Mouse (Mus musculus) layer of hippocampus, postnatal 36 days (tissue): ENCODE results near the gene Rfc2. TPM values are rescaled to one million over a fixed set of nuclear protein-coding genes. Genes with fewer than 3 reads are reported as not detected.

Experiments used
- DNase-seq, 2 experiments: peaks; one replicate each; pipeline ENCODE4 v3.0.0; 2022
- total RNA-seq, 2 experiments: library from RNA; stranded (reverse); gene quantifications; 2 replicates each; pipeline ENCODE4 v1.2.3; 2021

Gene Rfc2
- total RNA-seq, result 10 to 100 TPM; 50.0 to 50.5 TPM

DNA sequence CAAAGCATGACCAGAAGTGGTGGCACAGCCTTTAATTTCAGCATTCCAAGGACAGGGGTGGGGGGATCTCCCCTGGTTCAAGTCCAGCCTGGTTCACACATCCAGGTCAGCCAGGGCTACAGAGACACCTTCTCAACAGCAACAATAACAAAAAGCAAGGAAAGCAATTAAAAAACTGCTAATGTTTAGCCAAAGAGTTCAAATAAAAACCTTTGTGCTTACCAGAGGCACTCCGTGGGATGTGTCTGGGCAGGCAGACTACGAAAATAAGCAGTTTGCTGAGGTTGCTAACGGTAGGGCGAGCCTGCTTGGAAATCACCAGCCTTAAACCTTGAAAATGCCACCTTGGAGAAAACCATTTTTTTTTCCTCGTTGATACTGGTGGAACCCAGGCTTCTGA is at the start of gene Rfc2:
Gene Rfc2, plus strand, starts transcription at position 221 of the 400 bp plus-strand sequence.
- no peak for DNase-seq

DNA sequence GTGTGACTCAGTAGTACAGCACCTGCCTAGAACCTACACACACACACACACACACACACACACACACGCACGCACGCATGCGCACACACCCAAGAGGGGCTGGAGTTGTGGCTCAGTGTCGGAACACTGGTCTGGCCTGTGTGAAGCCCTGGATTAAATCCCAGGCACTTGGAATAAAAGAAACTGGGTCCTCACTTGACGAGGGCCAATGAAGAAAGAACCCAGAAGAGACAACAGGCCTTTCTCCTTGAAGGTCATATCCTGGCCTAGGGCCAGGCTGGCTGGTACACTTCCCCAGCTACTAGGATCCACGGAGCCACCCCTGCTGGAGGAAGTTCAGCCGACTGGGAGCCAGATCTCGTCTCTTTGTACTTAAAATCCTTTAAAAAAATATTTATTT is 49.6 kb upstream of the Rfc2 start:
- peak; percentile 45 to 62 for DNase-seq

- DNase-seq, result no peak
Measured at GRCm38 (mm10) chr5:134532417-134532816, 48.7 kb upstream of the Rfc2 start.

GRCm38 (mm10) chr5:134536036-134536435 is 45.1 kb upstream of the Rfc2 start:
- DNase-seq, result no peak

DNA sequence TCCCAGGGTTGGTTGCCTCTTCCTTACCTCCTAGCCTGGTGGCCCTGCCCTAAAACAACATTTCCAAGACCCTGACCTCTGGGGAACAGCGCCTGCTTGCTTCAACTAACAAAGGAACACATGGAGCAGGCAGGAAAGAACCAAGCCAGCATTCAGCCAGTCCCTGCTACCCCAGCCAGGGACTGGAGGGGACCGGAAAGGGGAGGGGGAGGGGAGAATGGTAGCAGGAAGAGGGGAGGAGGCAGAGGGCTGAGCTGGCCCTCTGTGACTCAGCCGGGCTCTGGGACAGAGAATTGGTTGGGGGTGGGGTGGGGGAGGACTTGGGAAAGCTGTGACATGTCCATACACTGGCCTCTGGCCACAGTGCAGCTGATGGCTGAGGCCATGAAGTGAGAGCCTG is 41.3 kb upstream of the Rfc2 start:
- DNase-seq, result peak in 1 of 2 experiments; percentile 37

- no peak for DNase-seq
Measured at GRCm38 (mm10) chr5:134540881-134541280, 40.3 kb upstream of the Rfc2 start.

DNA sequence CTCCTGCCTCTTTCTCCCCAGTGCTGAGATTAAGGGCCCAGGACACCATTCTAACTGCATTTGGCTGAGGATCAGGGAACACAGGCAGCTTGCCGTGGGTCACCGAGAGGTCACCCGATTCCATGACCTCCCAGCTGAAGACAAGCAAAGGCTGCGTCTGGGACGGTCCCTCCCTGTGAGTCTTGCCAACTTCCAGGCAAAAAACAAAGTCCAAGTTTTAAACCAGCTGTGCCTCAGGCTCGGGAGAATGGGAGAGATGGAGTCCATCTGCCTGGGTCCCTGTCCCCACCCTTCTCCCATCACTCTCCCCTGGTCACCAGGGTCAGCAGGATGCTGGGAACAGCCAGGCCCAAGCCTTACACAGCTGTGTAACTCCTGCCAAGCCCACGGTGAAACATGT is 39.5 kb upstream of the Rfc2 start:
- DNase-seq, result no peak

DNA sequence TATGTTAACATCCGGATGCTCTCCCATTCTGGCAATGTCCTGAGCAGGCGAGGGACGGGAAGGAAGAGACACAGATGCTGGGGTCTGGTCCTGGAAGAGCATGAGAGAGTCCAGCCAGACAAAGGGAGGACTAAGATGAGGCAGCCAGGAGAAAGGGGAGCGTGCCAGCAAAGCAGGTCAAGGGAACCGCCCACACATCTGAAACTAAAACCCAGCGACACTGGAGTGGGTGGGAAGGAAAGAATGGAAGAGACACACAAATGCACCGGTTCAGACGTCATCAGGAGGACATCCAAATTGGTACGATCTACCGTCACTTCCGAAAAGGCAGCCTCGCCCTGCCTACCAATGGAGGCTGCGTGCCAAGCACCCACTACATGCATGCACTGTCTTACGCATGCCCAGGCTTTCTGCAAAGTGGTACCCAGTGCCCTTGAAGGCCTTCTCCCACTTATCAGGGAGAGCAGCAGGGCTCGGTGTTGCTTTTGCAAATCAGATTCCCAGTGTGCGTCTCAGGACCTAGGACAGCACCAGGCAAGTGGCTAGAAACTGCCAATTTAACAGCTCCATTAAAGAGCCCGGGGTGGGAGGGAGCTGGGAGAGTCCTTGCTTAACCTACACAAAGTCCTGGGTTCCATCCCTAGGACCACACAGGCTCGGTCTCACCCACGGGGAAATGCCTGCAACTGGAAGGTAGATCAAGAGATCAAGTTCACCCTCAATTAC is 36.5 kb upstream of the Rfc2 start:
- peak in 1 of 2 experiments; percentile 36 for DNase-seq

GRCm38 (mm10) chr5:134545242-134545629 is 35.9 kb upstream of the Rfc2 start:
- no peak for DNase-seq

GRCm38 (mm10) chr5:134546790-134547189 is 34.4 kb upstream of the Rfc2 start:
- DNase-seq, result no peak

- no peak for DNase-seq
Measured at GRCm38 (mm10) chr5:134548306-134548705, 32.9 kb upstream of the Rfc2 start.

DNA sequence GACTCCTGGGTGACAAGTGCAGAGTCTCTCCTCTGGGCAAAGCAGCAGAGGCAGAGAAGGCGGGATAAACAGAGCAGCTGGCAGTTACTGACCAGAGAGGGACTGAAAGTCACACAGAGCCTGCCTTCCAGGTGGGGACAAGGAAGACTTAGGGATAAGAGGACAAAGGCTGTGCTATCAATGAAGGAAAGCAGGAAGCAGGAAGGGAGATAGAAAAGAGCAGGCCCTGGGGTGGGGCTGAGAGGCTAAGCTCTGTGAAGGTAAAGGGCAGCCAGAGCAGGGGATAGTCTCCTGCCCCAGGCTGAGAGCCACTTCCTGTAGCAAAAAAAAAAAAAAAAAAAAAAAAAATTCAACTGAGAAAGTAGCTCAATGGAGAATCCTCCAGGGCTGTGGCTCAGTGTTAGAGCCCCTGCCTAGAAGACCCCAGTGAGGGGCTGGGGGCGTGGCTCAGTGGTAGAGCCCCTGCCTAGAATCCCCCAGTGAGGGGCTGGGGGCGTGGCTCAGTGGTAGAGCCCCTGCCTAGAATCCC is 31.5 kb upstream of the Rfc2 start:
- no peak for DNase-seq

GRCm38 (mm10) chr5:134550836-134551232 is 30.3 kb upstream of the Rfc2 start:
- DNase-seq, result no peak

DNA sequence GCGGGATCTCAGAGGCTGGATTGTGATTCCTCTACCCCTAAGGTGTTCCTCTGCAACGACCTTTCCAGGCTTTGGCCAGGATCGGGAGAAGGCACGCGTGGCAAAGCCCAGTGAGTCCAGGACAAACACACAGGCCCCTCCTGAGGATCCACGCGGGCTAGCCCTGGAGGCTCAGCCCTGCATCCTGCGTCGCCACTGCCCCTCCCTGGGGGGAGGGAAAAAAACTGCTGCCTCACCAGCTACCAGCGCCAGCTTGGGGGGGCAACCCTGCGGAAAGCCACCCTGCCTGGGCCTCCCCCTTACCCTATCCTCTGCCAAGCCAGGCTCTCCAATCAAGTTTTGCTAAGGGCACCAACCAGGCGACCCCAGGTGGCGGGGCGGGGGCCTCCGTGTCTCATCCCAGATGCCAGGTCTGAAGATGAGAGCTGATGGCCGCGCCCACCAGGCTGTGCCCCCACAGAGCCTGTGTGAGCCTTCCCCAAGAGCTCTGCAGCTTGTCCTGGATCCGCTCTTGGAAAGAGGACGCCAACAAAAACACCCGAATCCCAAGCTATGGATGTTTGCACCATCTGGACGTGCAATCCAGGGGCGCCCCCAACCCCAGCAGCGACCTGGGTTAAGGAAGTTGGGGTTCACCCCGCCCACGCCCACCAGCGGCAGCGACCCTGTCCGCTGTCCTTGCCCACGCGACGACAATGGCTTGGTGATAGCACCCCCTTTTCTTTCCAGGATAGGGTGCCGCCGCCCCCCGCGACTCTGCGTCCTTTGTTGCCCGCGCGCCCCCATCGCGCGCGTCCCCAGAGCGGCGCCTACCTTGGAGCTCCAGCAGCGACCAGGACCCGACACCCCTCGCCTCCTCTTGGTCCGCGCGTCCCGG is 29.7 kb upstream of the Rfc2 start:
- peak; percentile 54 to 65 for DNase-seq

DNA sequence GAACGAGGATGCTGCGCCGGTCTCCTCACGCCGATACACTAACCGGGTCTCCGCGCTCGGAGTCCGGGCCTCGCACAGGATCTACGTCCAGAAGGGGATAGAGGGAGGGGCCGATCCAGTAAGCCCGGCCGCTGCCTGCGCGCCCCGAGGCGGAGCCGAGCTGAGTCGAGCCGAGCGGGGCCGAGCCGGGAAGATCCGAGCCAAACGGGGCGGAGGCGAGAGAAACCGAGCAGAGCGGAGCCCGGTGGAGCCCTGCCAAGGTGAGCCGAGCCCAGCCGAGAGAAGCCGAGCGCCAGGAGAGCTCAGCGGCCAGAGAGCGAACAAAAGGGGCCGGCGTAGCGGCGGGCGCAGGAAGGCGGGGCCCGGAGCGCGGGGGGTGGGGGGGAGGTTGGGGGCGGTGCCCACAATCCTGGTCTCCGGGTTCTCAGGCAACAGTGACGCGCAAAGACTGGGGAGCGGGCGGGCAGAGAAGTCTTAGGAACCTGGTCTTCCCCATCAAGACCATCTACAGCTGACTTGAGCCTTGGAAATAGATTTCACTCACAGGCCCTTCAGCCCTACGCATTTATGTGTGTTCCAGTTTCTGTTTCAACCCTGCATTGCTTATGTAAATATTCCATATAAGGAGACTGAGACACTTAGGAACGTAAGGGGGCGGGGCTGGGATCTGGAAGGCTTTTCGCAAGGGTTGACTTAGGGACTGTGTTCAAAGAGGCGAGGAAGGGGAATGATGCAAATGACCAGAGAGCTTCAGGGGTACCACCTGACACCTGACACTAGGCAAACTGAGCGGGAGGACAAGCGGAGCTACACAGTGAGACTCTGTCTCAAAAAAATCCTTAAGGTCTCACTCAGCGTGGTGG is 28.8 kb upstream of the Rfc2 start, which contains the start of gene Clip2:
Gene Clip2, minus strand, starts transcription at position 325 of the 863 bp plus-strand sequence.
- peak; percentile 99 for DNase-seq

GRCm38 (mm10) chr5:134553951-134554546 is 27.1 kb upstream of the Rfc2 start:
- no peak for DNase-seq

GRCm38 (mm10) chr5:134555463-134556164 is 25.6 kb upstream of the Rfc2 start:
- peak; percentile 59 to 69 for DNase-seq

GRCm38 (mm10) chr5:134560071-134560449 is 21.1 kb upstream of the Rfc2 start, which contains the start of gene Syna:
Gene Syna (minus strand): TSS chr5:134560171.
- no peak for DNase-seq

- DNase-seq, result no peak
Measured at GRCm38 (mm10) chr5:134560450-134561171, 20.6 kb upstream of the Rfc2 start.

- no peak for DNase-seq
Measured at GRCm38 (mm10) chr5:134564272-134564671, 16.9 kb upstream of the Rfc2 start.
